Mouse (Mus musculus) bone marrow, adult 2 months (tissue): Measurements from ENCODE around the gene Tmem102. TPM values are rescaled to one million over a fixed set of nuclear protein-coding genes. Genes with fewer than 3 reads are reported as not detected.

Experiments used
- H3K27ac ChIP-seq: fragments of 200-500 bp; 2 replicates; pipeline ENCODE4 v1.5.1; 2012; ENCODE audit warnings: low read depth, mild to moderate bottlenecking, control low read depth, inconsistent platforms, low read length; ENCODE audit not compliant: control insufficient read depth, poor library complexity, insufficient read depth
- H3K4me1 ChIP-seq: fragments of 200-500 bp; 2 replicates; pipeline ENCODE4 v1.6.1; 2011; ENCODE audit warnings: low read length; ENCODE audit not compliant: control insufficient read depth, insufficient read depth
- H3K4me3 ChIP-seq: fragments of 200-500 bp; replicated peaks from 2 replicates; pipeline ENCODE3; 2011; ENCODE audit warnings: mild to moderate bottlenecking, low read depth, low read length, control low read depth; ENCODE audit not compliant: control insufficient read depth
- CTCF ChIP-seq: fragments of 200-500 bp; IDR thresholded peaks from 2 replicates; pipeline ENCODE4 v1.5.1; 2011; ENCODE audit warnings: low read length, control low read depth; ENCODE audit not compliant: control insufficient read depth, insufficient read depth
- POLR2A ChIP-seq: fragments of 200-500 bp; IDR thresholded peaks from 2 replicates; pipeline ENCODE4 v1.6.1; 2011; ENCODE audit warnings: low read depth, mild to moderate bottlenecking, control low read depth, low read length, borderline replicate concordance; ENCODE audit not compliant: control insufficient read depth
- WGBS: fragments of 180-500 bp; shearing (Covaris S2); methylation state at CpG from one replicate; pipeline ENCODE4 v1.1.7; 2018; 5-methylcytosine and 5-hydroxymethylcytosine counted together
- polyA plus RNA-seq: library from polyadenylated mRNA; stranded (reverse); fragments of >200 nt; gene quantifications from 2 replicates; pipeline ENCODE4 v1.2.4, GENCODE M21; 2011; ENCODE audit warnings: low replicate concordance; ENCODE audit not compliant: missing spikeins, insufficient read depth, insufficient read length

Tmem102 gene
- polyA plus RNA-seq, 1 experiment, result not detected

DNA sequence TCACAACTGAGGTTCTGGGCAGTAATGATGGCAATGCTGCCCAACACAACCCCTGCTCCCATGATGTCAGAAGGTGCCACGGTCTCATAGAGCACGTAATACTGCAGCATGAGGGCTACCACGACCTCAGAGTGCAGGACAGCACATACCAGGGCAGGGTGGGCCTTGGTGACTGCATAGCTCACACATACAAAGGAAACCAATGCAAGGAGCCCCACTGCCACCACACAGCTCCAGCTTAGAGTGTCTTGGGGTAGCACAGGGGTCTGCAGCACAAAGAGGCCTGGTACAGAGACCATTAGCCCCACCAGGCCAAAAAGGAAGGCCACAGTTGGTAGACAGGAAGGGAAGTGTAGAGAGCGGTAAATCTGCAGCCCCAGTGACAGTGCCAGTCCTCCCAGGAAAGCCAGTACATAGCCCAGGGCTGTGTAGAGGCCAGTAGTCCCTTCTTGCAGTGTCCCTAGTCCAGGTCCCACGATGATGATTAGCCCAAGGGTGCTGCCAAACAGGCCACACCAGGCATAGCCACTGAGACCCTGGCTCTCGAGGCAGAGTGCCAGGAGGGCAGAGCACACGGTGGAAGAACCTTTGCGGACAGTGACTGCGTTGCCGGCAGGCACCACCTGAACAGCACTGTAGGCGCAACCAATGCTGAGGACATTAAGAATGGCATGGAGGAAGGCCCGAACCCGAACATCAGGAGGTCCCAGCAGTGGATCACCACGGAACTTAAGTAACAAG is 45.1 kb downstream of the Tmem102 start:
- H3K4me1 ChIP-seq, result peaks cover 2% of the 10 kb centered on the region
- 71% methylated on average over 14 of the region's 14 CpGs for WGBS
- H3K4me3 ChIP-seq, result peak overlapping the region; percentile 14
- no peak for TF ChIP-seq POLR2A
- no peak for TF ChIP-seq CTCF
- H3K27ac ChIP-seq, result no peak overlapping the region

DNA sequence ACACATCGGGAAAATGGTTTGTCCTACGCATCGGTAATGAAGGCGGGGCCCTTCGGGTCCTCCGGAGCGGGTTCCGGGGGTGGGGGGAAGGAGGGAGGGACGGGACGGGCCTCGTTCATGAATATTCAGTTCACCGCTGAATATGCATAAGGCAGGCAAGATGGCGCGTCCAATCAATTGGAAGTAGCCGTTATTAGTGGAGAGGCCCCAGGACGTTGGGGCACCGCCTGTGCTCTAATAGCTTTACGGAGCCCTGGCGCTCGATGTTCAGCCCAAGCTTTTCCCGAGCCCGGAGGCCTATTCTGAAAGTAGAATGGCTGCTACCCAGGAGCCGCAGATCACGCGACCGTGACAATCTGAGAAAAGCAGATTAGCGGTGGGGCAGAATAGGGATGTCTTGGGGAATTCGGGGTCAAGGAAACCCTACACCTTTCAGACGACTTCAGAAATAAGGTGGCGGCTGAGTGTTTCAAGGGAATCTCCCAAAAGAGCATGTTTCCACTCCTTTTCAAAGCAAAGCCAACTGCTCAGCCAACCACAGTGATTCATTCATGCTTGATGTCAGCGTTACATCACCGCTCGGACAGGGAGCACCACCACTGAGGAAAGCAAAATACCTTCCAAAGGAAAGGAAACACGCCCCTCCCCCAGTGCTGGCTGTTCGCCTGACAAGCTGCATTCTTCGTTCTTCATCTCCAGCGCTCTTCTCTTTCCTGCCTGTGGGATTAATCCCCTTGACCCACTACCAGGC is 46.3 kb downstream of the Tmem102 start:
- Histone ChIP-seq H3K4me1 (peaks cover 2% of the 10 kb centered on the region), H3K4me3 (peak overlapping the region; percentile 69), H3K27ac (peak overlapping the region; percentile 95)
- under 1% methylated on average over 37 of the region's 37 CpGs for WGBS
- TF ChIP-seq POLR2A (peak; percentile 74), CTCF (no peak)

GRCm38 (mm10) chr11:69758478-69758970 is 46.9 kb downstream of the Tmem102 start, which contains the start of gene Polr2a:
Gene Polr2a, minus strand, starts transcription at chr11:69758637.
- peaks cover 2% of the 10 kb centered on the region for H3K4me1 ChIP-seq
- H3K4me3 ChIP-seq, result peak within 1 kb of the TSS; percentile 77
- TF ChIP-seq CTCF, result no peak
- peak; percentile 100 for TF ChIP-seq POLR2A
- peak within 1 kb of the TSS; percentile 95 for H3K27ac ChIP-seq
- WGBS, result under 1% methylated on average over 36 of the region's 36 CpGs

GRCm38 (mm10) chr11:69758090-69758456 is 47.4 kb downstream of the Tmem102 start:
- under 1% methylated on average over 26 of the region's 26 CpGs for WGBS
- H3K4me3 ChIP-seq, result peak overlapping the region; percentile 77
- TF ChIP-seq POLR2A (no peak; the same call in 1 of the 2 replicates), CTCF (no peak)
- peaks cover 2% of the 10 kb centered on the region for H3K4me1 ChIP-seq
- H3K27ac ChIP-seq, result peak overlapping the region; percentile 95

GRCm38 (mm10) chr11:69757303-69758089 is 47.9 kb downstream of the Tmem102 start:
- Histone ChIP-seq H3K4me1 (peaks cover 2% of the 10 kb centered on the region), H3K27ac (peak overlapping the region; percentile 2), H3K4me3 (peak overlapping the region; percentile 77)
- no peak for TF ChIP-seq CTCF
- no peak for TF ChIP-seq POLR2A
- 41% methylated on average over 9 of the region's 9 CpGs for WGBS

DNA sequence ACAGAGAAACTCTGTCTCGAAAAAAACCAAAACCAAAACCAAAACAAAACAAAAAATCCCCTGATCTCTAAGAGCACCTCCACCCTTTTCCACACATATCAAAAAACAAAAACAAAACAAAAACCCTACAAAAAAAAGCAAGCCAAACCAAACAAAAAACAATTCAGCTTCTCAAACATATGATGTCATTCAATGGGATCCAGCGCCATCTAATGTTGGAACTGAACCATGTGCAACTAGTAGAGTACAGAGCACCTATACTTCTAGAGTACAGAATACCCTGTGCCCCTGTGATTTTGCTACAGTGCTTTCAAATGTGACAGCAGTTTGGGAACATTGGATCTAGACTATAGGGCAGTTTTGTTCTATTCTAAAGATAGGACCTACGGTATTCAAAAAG is 50.7 kb downstream of the Tmem102 start:
- 38% methylated on average over 3 of the region's 3 CpGs for WGBS
- Histone ChIP-seq H3K4me1 (no peaks in the 10 kb centered on the region; the same call in 1 of the 2 replicates), H3K27ac (no peak overlapping the region), H3K4me3 (no peak overlapping the region)
- no peak for TF ChIP-seq CTCF
- TF ChIP-seq POLR2A, result no peak

GRCm38 (mm10) chr11:69754233-69754632 is 51.2 kb downstream of the Tmem102 start:
- Histone ChIP-seq H3K27ac (no peak overlapping the region), H3K4me3 (no peak overlapping the region)
- TF ChIP-seq CTCF (no peak), POLR2A (no peak)

More at GRCm38 (mm10) chr11:69754233-69754632, 51.2 kb downstream of the Tmem102 start:
- H3K4me1 ChIP-seq, result no peaks in the 10 kb centered on the region; the same call in 1 of the 2 replicates
- WGBS, result 67% methylated on average over 5 of the region's 5 CpGs

Other genes starting within 250 kb of the Tmem102 start
- 1.9 and 2.2 TPM in 2 replicates for gene Efnb3, start 245.4 kb downstream of the Tmem102 start, polyA plus RNA-seq
- 28.1 and 36.2 TPM in 2 replicates for gene Wrap53, start 225.4 kb downstream of the Tmem102 start, polyA plus RNA-seq
- gene Trp53, start 225.3 kb downstream of the Tmem102 start, polyA plus RNA-seq, result 34.5 and 71.7 TPM in 2 replicates
- gene Atp1b2, start 199.7 kb downstream of the Tmem102 start, polyA plus RNA-seq, result 12.1 and 16.9 TPM in 2 replicates
- not detected in 2 replicates for gene Shbg, start 187.7 kb downstream of the Tmem102 start, polyA plus RNA-seq
- gene Sat2, start 183.6 kb downstream of the Tmem102 start, polyA plus RNA-seq, result 1.4 and 2.4 TPM in 2 replicates
- 32.3 and 66.3 TPM in 2 replicates for gene Fxr2, start 172.6 kb downstream of the Tmem102 start, polyA plus RNA-seq
- not detected in 2 replicates for gene Sox15, start 150.3 kb downstream of the Tmem102 start, polyA plus RNA-seq
- 62.4 and 109 TPM in 2 replicates for gene Mpdu1, start 143.0 kb downstream of the Tmem102 start, polyA plus RNA-seq
- 28.0 and 51.6 TPM in 2 replicates for gene Cd68, start 139.5 kb downstream of the Tmem102 start, polyA plus RNA-seq
- 268 and 540 TPM in 2 replicates for gene Eif4a1, start 133.2 kb downstream of the Tmem102 start, polyA plus RNA-seq
- 46.3 and 67.8 TPM in 2 replicates for gene Senp3, start 123.5 kb downstream of the Tmem102 start, polyA plus RNA-seq
- 2.3 and 3.1 TPM in 2 replicates for gene Tnfsf13, start 119.8 kb downstream of the Tmem102 start, polyA plus RNA-seq
- gene Tnfsf12, start 109.8 kb downstream of the Tmem102 start, polyA plus RNA-seq, result 4.2 and 7.1 TPM in 2 replicates
- 7.6 and 17.0 TPM in 2 replicates for gene Tnfsfm13, start 109.5 kb downstream of the Tmem102 start, polyA plus RNA-seq
- gene Polr2a, start 47.0 kb downstream of the Tmem102 start, polyA plus RNA-seq, result 28.8 and 49.2 TPM in 2 replicates
- gene Slc35g3, start 43.7 kb downstream of the Tmem102 start, polyA plus RNA-seq, result not detected in 2 replicates
- 8.4 and 13.8 TPM in 2 replicates for gene Zbtb4, start 39.7 kb downstream of the Tmem102 start, polyA plus RNA-seq
- gene Chrnb1, start 9.7 kb downstream of the Tmem102 start, polyA plus RNA-seq, result 1.8 and 3.5 TPM in 2 replicates
- 0.32 and 1.00 TPM in 2 replicates for gene Fgf11, start 3.8 kb downstream of the Tmem102 start, polyA plus RNA-seq
- not detected in 2 replicates for gene Gm39566, start 9.7 kb upstream of the Tmem102 start, polyA plus RNA-seq
- gene Spem2, start 12.8 kb upstream of the Tmem102 start, polyA plus RNA-seq, result not detected in 2 replicates
- gene Spem1, start 16.6 kb upstream of the Tmem102 start, polyA plus RNA-seq, result not detected in 2 replicates
- 5.3 and 6.0 TPM in 2 replicates for gene Nlgn2, start 32.2 kb upstream of the Tmem102 start, polyA plus RNA-seq
- gene Tmem256, start 32.9 kb upstream of the Tmem102 start, polyA plus RNA-seq, result 180 and 202 TPM in 2 replicates
- 38.3 and 50.9 TPM in 2 replicates for gene Plscr3, start 40.8 kb upstream of the Tmem102 start, polyA plus RNA-seq
- gene Tnk1, start 53.1 kb upstream of the Tmem102 start, polyA plus RNA-seq, result 2.9 and 5.4 TPM in 2 replicates
- gene Tmem95, start 72.4 kb upstream of the Tmem102 start, polyA plus RNA-seq, result not detected in 2 replicates
- 1.8 and 3.6 TPM in 2 replicates for gene Kctd11, start 75.8 kb upstream of the Tmem102 start, polyA plus RNA-seq
- gene Acap1, start 89.9 kb upstream of the Tmem102 start, polyA plus RNA-seq, result 63.5 and 179 TPM in 2 replicates
- 2.7 and 5.6 TPM in 2 replicates for gene 2810408A11Rik, start 95.4 kb upstream of the Tmem102 start, polyA plus RNA-seq
- gene Neurl4, start 95.4 kb upstream of the Tmem102 start, polyA plus RNA-seq, result 25.7 and 38.2 TPM in 2 replicates
- gene Gps2, start 108.3 kb upstream of the Tmem102 start, polyA plus RNA-seq, result 120 and 203 TPM in 2 replicates
- gene Eif5a, start 116.3 kb upstream of the Tmem102 start, polyA plus RNA-seq, result 378 and 387 TPM in 2 replicates
- gene Ybx2, start 130.2 kb upstream of the Tmem102 start, polyA plus RNA-seq, result 1.2 and 1.5 TPM in 2 replicates
- gene Slc2a4, start 142.6 kb upstream of the Tmem102 start, polyA plus RNA-seq, result 24.5 and 32.2 TPM in 2 replicates
- gene Cldn7, start 159.2 kb upstream of the Tmem102 start, polyA plus RNA-seq, result not detected in 2 replicates
- 42.5 and 60.6 TPM in 2 replicates for gene Ctdnep1, start 175.5 kb upstream of the Tmem102 start, polyA plus RNA-seq
- 27.2 and 50.6 TPM in 2 replicates for gene Elp5, start 176.9 kb upstream of the Tmem102 start, polyA plus RNA-seq
- 204 and 443 TPM in 2 replicates for gene Gabarap, start 185.5 kb upstream of the Tmem102 start, polyA plus RNA-seq
- gene Phf23, start 190.2 kb upstream of the Tmem102 start, polyA plus RNA-seq, result 26.8 and 72.4 TPM in 2 replicates
- gene Dvl2, start 195.0 kb upstream of the Tmem102 start, polyA plus RNA-seq, result 4.4 and 12.8 TPM in 2 replicates
- gene Acadvl, start 209.8 kb upstream of the Tmem102 start, polyA plus RNA-seq, result 26.3 and 28.9 TPM in 2 replicates
- gene Dlg4, start 211.3 kb upstream of the Tmem102 start, polyA plus RNA-seq, result 5.4 and 19.4 TPM in 2 replicates
- 1.4 and 3.5 TPM in 2 replicates for gene Asgr1, start 248.5 kb upstream of the Tmem102 start, polyA plus RNA-seq